Mouse (Mus musculus) heart, adult 18-20 months (tissue): ENCODE results near the gene Olfr1. TPM values are rescaled to one million over a fixed set of nuclear protein-coding genes. Genes with fewer than 3 reads are reported as not detected.

Experiments
- DNase-seq, 2 experiments: peaks; one replicate each; pipeline ENCODE4 v3.0.0; 2021 to 2022; ENCODE audit warnings: mixed read lengths in 1 of 2
- long read RNA-seq, 2 experiments: library from polyadenylated mRNA; stranded (forward); transcript quantifications; one replicate each; pipeline ENCODE4 v2.0.0; 2021
- total RNA-seq, 2 experiments: library from RNA; stranded (reverse); gene quantifications; 2 replicates each; pipeline ENCODE4 v1.2.3; 2021

Olfr1 gene
- total RNA-seq: not detected
- long read RNA-seq, experiment 1: 0 reads
- long read RNA-seq, experiment 2: 0 reads

DNA sequence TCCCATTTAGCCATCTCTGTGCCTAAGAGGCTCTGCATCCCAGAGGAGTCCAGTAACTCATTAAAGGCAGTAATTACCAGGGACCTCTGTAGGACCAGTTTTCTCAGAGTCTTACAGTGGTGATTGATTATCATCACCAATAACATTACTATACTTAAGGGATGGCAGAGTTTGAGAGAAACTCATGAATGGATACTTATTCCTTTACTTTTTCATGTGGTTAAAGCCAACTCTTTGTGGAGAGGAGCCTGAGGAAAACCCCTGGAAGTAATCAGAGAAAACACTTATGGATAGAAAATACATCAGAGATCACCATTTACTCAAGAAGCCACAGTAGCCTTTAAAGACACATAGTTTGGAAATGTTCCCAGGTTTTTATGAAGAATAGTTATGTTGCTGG lies at the start of gene Olfr1:
Olfr1 (minus strand) TSS at position 101 of the 400 bp plus-strand sequence.
- DNase-seq: no peak

DNA sequence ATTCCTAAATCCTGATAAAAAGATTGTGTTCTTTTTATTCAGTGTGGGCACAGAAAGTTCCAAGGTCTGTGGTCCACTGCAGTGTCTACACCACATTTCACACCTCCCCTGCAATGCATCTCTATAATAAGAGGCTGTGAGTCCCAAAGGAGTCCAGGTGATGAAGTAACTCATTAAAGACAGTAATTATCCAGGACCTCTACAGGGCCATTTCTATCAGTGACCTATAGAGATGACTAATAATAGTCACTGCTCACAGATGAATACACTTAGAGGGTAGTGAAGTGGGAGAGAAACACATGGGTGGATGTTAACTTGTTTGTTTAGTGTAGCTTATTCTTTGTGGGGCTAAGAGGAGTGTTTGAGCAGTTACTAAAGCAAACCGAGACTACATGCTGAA lies 29.0 kb upstream of the Olfr1 start, which contains the start of gene Olfr378:
Olfr378 (minus strand) TSS at position 101 of the 400 bp plus-strand sequence.
- DNase-seq: no peak

DNA sequence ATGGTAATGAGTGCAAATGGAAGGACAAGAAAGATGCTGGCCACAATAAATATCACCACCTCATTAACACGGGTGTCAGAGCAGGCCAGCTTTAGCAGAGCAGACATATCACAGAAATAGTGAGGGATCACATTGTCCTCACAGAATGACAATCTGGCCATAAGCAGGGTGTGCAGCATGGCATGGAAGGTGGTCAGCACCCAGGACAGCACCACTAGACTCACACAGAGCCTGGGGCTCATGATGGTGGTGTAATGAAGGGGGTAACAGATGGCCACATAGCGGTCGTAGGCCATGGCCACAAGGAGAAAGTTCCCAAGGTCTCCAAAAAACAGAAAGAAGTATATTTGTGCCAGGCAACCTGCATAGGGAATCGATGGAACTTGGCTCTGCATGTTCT lies 4.0 kb downstream of the Olfr1 start:
- no peak for DNase-seq

DNA sequence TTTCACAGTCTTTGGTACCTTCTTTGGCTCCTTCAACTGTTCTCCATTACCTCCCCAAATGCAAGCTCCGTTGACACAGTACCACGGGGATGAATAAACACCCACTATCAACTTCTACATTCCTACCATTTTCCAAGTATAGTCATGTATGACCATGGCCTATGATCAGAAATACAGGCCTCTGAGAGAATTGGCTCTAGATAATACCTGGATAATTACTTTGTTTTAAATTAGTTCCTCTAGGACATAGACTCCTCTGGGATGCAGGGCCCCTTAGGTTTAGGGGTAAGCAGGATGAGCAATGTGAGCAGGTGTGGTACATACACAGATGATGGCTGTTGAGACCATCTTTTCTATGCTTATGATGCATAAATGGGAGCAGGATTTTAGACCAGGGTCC lies 28.5 kb downstream of the Olfr1 start, which contains the start of gene Olfr376:
Olfr376 (plus strand) TSS at position 301 of the 400 bp plus-strand sequence.
- DNase-seq: no peak

DNA sequence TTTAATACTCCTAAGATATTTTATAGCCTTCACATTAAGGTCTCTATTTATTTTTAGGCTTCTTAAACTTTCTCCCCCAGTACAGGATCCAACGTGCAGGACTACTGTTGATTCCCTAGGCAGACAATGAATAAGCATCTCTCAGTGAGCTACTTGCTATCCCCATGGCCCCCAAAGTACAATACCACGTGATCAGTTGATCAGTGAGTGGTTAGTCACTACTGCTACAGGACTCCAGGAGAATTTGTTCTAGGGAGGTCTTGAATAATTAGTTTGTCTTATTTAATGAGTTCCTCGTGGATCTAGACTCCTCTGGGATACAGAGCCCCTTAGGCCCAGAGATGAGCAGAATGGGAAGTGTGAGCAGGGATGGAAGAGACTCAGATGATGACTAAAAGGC lies 48.9 kb downstream of the Olfr1 start, which contains the start of gene Olfr20:
Olfr20 (plus strand) TSS at position 301 of the 400 bp plus-strand sequence.
- no peak for DNase-seq

Other genes with a start within 250 kb of the Olfr1 start
- 10 to 100 TPM; 14.4 to 17.1 TPM for gene P2rx5, start 239.2 kb downstream of the Olfr1 start, total RNA-seq
- 10 to 100 TPM; 94.8 to 98.0 TPM for gene Emc6, start 222.6 kb downstream of the Olfr1 start, total RNA-seq
- 10 to 100 TPM; 48.7 to 53.3 TPM for gene Tax1bp3, start 222.5 kb downstream of the Olfr1 start, total RNA-seq
- gene Ctns, start 200.6 kb downstream of the Olfr1 start, total RNA-seq: 1 to 10 TPM; 10.0 TPM
- gene Shpk, start 200.2 kb downstream of the Olfr1 start, total RNA-seq: 1 to 10 TPM in 1 of 2 experiments, under 1 TPM in 1; 0.92 to 1.5 TPM
- gene Trpv1, start 165.3 kb downstream of the Olfr1 start, total RNA-seq: not detected
- not detected for gene Trpv3, start 132.2 kb downstream of the Olfr1 start, total RNA-seq
- 1 to 10 TPM; 1.4 to 3.1 TPM for gene Aspa, start 70.0 kb downstream of the Olfr1 start, total RNA-seq
- not detected for gene Gm49340, start 69.9 kb downstream of the Olfr1 start, total RNA-seq
- not detected for gene Spata22, start 69.9 kb downstream of the Olfr1 start, total RNA-seq
- gene Olfr20, start 48.8 kb downstream of the Olfr1 start, total RNA-seq: not detected
- gene Olfr376, start 28.4 kb downstream of the Olfr1 start, total RNA-seq: not detected
- gene Olfr378, start 28.9 kb upstream of the Olfr1 start, total RNA-seq: not detected
- not detected for gene Olfr380, start 57.9 kb upstream of the Olfr1 start, total RNA-seq
- not detected for gene Olfr381, start 92.0 kb upstream of the Olfr1 start, total RNA-seq
- gene Olfr382, start 117.6 kb upstream of the Olfr1 start, total RNA-seq: not detected
- not detected for gene Olfr385, start 193.4 kb upstream of the Olfr1 start, total RNA-seq
- not detected for gene Olfr384, start 199.0 kb upstream of the Olfr1 start, total RNA-seq